22 mouse cellular contexts compared by ENCODE assay signal in the genomic region with DNA sequence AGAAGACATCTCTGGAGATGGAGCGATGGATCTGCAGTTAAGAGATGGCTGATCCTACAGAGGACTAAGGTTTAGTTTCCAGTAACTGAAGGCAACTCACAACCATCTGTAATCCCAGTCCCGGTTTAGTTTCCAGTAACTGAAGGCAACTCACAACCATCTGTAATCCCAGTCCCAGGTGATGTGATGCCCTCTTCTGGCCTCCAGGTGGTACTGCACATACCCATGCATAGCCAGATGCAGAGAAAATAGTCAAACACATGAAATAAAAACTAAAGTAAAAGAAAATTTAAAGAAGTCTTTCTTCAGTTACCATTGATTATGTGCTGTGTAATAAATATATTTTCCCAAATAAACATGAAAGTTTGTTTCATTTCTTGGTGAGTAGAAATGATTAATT. TPM values are rescaled to one million over a fixed set of nuclear protein-coding genes. Genes with fewer than 3 reads are reported as not detected.
DNase-seq lines count a peak whose midpoint lies in the region; ATAC-seq and TF ChIP-seq lines count a peak whose summit lies in the region.
"Had no signal": no experiment of that assay in that cellular context is flagged by ENCODE, and none has a peak within 500 bp of the region (broad histone marks: within the 10 kb centered on the region; RNA-seq: fewer than 3 reads in every experiment).

No protein-coding gene starts in this region.

- H3K27ac ChIP-seq in intestine, postnatal 0 days (ENCODE audit: low read depth, low read length) = no peak overlapping the region
- H3K27ac ChIP-seq in intestine, embryonic 15.5 days = no peak overlapping the region
- no peak overlapping the region for H3K27ac ChIP-seq in testis, adult 2 months (ENCODE audit: control insufficient read depth, insufficient read depth, low read depth, low read length)
- H3K27ac ChIP-seq: embryonic facial prominence, embryonic 13.5 days; hindbrain, embryonic 12.5 days; liver, embryonic 15.5 days; macrophage; stomach, embryonic 15.5 days had no signal

- H3K4me2 ChIP-seq in intestine, postnatal 0 days (replicated peaks; ENCODE audit: low read depth) = no peak overlapping the region
- no peak overlapping the region for H3K4me2 ChIP-seq in intestine, embryonic 15.5 days (replicated peaks)
- H3K4me2 ChIP-seq: embryonic facial prominence, embryonic 13.5 days; hindbrain, embryonic 12.5 days; liver, embryonic 15.5 days; stomach, embryonic 15.5 days had no signal

- no peak overlapping the region for H3K4me3 ChIP-seq in intestine, postnatal 0 days (ENCODE audit: low read depth, low read length)
- no peak overlapping the region for H3K4me3 ChIP-seq in intestine, embryonic 15.5 days (replicated peaks)
- no peak overlapping the region for H3K4me3 ChIP-seq in testis, adult 2 months (ENCODE audit: control insufficient read depth, low read depth, low read length)
- no peak overlapping the region for H3K4me3 ChIP-seq in G1E (ENCODE audit: low read depth, low read length)
- H3K4me3 ChIP-seq: embryonic facial prominence, embryonic 13.5 days; hindbrain, embryonic 12.5 days; liver, embryonic 15.5 days; stomach, embryonic 15.5 days had no signal

- WGBS in intestine, postnatal 0 days = 62% methylated on average over 2 of the region's 2 CpGs
- 65% methylated on average over 2 of the region's 2 CpGs for WGBS in intestine, embryonic 15.5 days

- no peaks in the 10 kb centered on the region for H3K36me3 ChIP-seq in intestine, postnatal 0 days (ENCODE audit: control insufficient read depth, insufficient read depth)
- no peaks in the 10 kb centered on the region for H3K36me3 ChIP-seq in intestine, embryonic 15.5 days
- H3K36me3 ChIP-seq in testis, adult 2 months (ENCODE audit: control insufficient read depth, insufficient read depth, low read length) = no peaks in the 10 kb centered on the region
- H3K36me3 ChIP-seq in G1E (replicated peaks) = no peaks in the 10 kb centered on the region
- H3K36me3 ChIP-seq: embryonic facial prominence, embryonic 13.5 days; hindbrain, embryonic 12.5 days; liver, embryonic 15.5 days; stomach, embryonic 15.5 days had no signal

- DNase-seq in testis, postnatal 10 days (ENCODE audit: low spot score) = no peak
- DNase-seq in G1E (ENCODE audit: low spot score) = no peak
- DNase-seq in heart, adult 9 months (ENCODE audit: low spot score in 2 of 2) = no peak
- no peak for DNase-seq in layer of hippocampus, postnatal 14 days (ENCODE audit: low spot score in 2 of 2)
- DNase-seq: adrenal gland, postnatal 25 days; cerebellum, postnatal 25 days; kidney, adult 2 months; midbrain, embryonic 14.5 days; spleen, adult 18-20 months; thymus, postnatal 36 days had no signal

- H3K27me3 ChIP-seq in intestine, postnatal 0 days (replicated peaks; ENCODE audit: control insufficient read depth, insufficient read depth, low read length) = no peaks in the 10 kb centered on the region
- no peaks in the 10 kb centered on the region for H3K27me3 ChIP-seq in intestine, embryonic 15.5 days (replicated peaks)
- no peaks in the 10 kb centered on the region for H3K27me3 ChIP-seq in testis, adult 2 months (ENCODE audit: control insufficient read depth, insufficient read depth, low read length)
- H3K27me3 ChIP-seq in G1E (ENCODE audit: insufficient read depth, low read length) = no peaks in the 10 kb centered on the region
- H3K27me3 ChIP-seq: embryonic facial prominence, embryonic 13.5 days; hindbrain, embryonic 12.5 days; liver, embryonic 15.5 days; stomach, embryonic 15.5 days had no signal

- peak; percentile 24; the same call in 1 of the 2 replicates for TF ChIP-seq CTCF in intestine, postnatal 0 days (IDR thresholded peaks at IDR 0.05; ENCODE audit: low read depth)
- peak; percentile 41; the same call in 1 of the 2 replicates for TF ChIP-seq CTCF in testis, adult 2 months (IDR thresholded peaks at IDR 0.05; ENCODE audit: control insufficient read depth, insufficient read depth, insufficient replicate concordance, low read depth, low read length)
- peak; percentile 47; the same call in 1 of the 2 replicates for TF ChIP-seq CTCF in G1E (IDR thresholded peaks at IDR 0.05; ENCODE audit: low read depth, low read length)

- H3K4me1 ChIP-seq in intestine, postnatal 0 days (replicated peaks; ENCODE audit: control insufficient read depth, insufficient read depth, low read length) = no peaks in the 10 kb centered on the region
- H3K4me1 ChIP-seq in intestine, embryonic 15.5 days (replicated peaks) = no peaks in the 10 kb centered on the region
- H3K4me1 ChIP-seq in testis, adult 2 months (ENCODE audit: control insufficient read depth, insufficient read depth, low read length) = no peaks in the 10 kb centered on the region
- H3K4me1 ChIP-seq in G1E (ENCODE audit: insufficient read depth, low read depth, low read length) = no peaks in the 10 kb centered on the region
- H3K4me1 ChIP-seq: embryonic facial prominence, embryonic 13.5 days; hindbrain, embryonic 12.5 days; liver, embryonic 15.5 days; stomach, embryonic 15.5 days had no signal

- ATAC-seq in intestine, postnatal 0 days = no peak
- ATAC-seq in intestine, embryonic 15.5 days = no peak
- ATAC-seq in G1E (ENCODE audit: extremely low read depth, insufficient number of reproducible peaks, low FRiP score, poor library complexity, severe bottlenecking) = no peak
- ATAC-seq in megakaryocyte progenitor cell, adult 5-6 weeks (replicated peaks; ENCODE audit: poor library complexity) = 0 out of 2 replicates have a peak, but pooled peaks have one; percentile 39

- no peak overlapping the region for H3K9ac ChIP-seq in intestine, postnatal 0 days (ENCODE audit: low read depth, low read length)
- H3K9ac ChIP-seq in intestine, embryonic 15.5 days = no peak overlapping the region
- H3K9ac ChIP-seq: embryonic facial prominence, embryonic 13.5 days; hindbrain, embryonic 12.5 days; liver, embryonic 15.5 days; stomach, embryonic 15.5 days had no signal

- no peak for TF ChIP-seq POLR2A in testis, adult 2 months (IDR thresholded peaks at IDR 0.05; ENCODE audit: control insufficient read depth, low read depth, low read length)

- H3K9me3 ChIP-seq in intestine, postnatal 0 days (ENCODE audit: control insufficient read depth) = no peaks in the 10 kb centered on the region
- no peaks in the 10 kb centered on the region for H3K9me3 ChIP-seq in intestine, embryonic 15.5 days
- H3K9me3 ChIP-seq in G1E (replicated peaks) = no peaks in the 10 kb centered on the region
- H3K9me3 ChIP-seq: embryonic facial prominence, embryonic 13.5 days; hindbrain, embryonic 12.5 days; liver, embryonic 15.5 days; stomach, embryonic 15.5 days had no signal

RNA-seq across cellular contexts. Expression of a gene that starts 6.4 kb away (rescaled TPM):
- not detected in 2 replicates for polyA plus RNA-seq in intestine, postnatal 0 days (2015; fragmentation: Nextera tagmentation; extraction: Ambion mirVana)
- polyA plus RNA-seq in intestine, embryonic 15.5 days (2015; fragmentation: Nextera tagmentation; extraction: Ambion mirVana) = not detected in 2 replicates
- polyA plus RNA-seq in testis, adult 2 months (2012; rRNA removed) = not detected in 2 replicates
- total RNA-seq in G1E (2014; fragmentation: Nextera tagmentation) (not detected in 2 replicates), G1E (2017) (0.46 TPM in 1 of 2 replicates, not detected in the other)
- polyA plus RNA-seq in G1E (2012) = not detected in 2 replicates
- not detected in 2 replicates for total RNA-seq in megakaryocyte progenitor cell, adult 5-6 weeks (2015)
- not detected in 2 replicates for total RNA-seq in megakaryocyte progenitor cell, adult 5-6 weeks (2017)
- total RNA-seq in layer of hippocampus, postnatal 14 days (2021) = not detected
- total RNA-seq: adrenal gland, postnatal 25 days; left cerebral cortex, postnatal 36 days had no signal
- polyA plus RNA-seq: embryonic facial prominence, embryonic 13.5 days; gonadal fat pad, adult 2 months; heart, embryonic 14.5 days; hindbrain, embryonic 12.5 days; kidney, adult 2 months; liver, embryonic 15.5 days; macrophage; midbrain, embryonic 14.5 days; stomach, embryonic 15.5 days had no signal

RNA-seq across cellular contexts. Expression of a gene that starts 14.8 kb away (rescaled TPM):
- polyA plus RNA-seq in intestine, postnatal 0 days (2015; fragmentation: Nextera tagmentation; extraction: Ambion mirVana) = not detected in 2 replicates
- not detected in 2 replicates for polyA plus RNA-seq in intestine, embryonic 15.5 days (2015; fragmentation: Nextera tagmentation; extraction: Ambion mirVana)
- polyA plus RNA-seq in testis, adult 2 months (2012; rRNA removed) = 0.14 and 0.19 TPM in 2 replicates
- total RNA-seq in G1E (2014; fragmentation: Nextera tagmentation) (not detected in 2 replicates), G1E (2017) (0.06 TPM in 1 of 2 replicates, not detected in the other)
- polyA plus RNA-seq in G1E (2012) = not detected in 2 replicates
- not detected in 2 replicates for total RNA-seq in megakaryocyte progenitor cell, adult 5-6 weeks (2015)
- total RNA-seq in megakaryocyte progenitor cell, adult 5-6 weeks (2017) = not detected in 2 replicates
- total RNA-seq in layer of hippocampus, postnatal 14 days (2021) = not detected
- total RNA-seq: adrenal gland, postnatal 25 days; left cerebral cortex, postnatal 36 days had no signal
- polyA plus RNA-seq: embryonic facial prominence, embryonic 13.5 days; gonadal fat pad, adult 2 months; heart, embryonic 14.5 days; hindbrain, embryonic 12.5 days; kidney, adult 2 months; liver, embryonic 15.5 days; macrophage; midbrain, embryonic 14.5 days; stomach, embryonic 15.5 days had no signal

RNA-seq across cellular contexts. Expression of a gene that starts 17.5 kb away (rescaled TPM):
- not detected in 2 replicates for polyA plus RNA-seq in intestine, postnatal 0 days (2015; fragmentation: Nextera tagmentation; extraction: Ambion mirVana)
- not detected in 2 replicates for polyA plus RNA-seq in intestine, embryonic 15.5 days (2015; fragmentation: Nextera tagmentation; extraction: Ambion mirVana)
- polyA plus RNA-seq in testis, adult 2 months (2012; rRNA removed) = not detected in 2 replicates
- total RNA-seq in G1E (2014; fragmentation: Nextera tagmentation) = not detected in 2 replicates
- total RNA-seq in G1E (2017) = not detected in 2 replicates
- polyA plus RNA-seq in G1E (2012) = not detected in 2 replicates
- not detected in 2 replicates for total RNA-seq in megakaryocyte progenitor cell, adult 5-6 weeks (2015)
- total RNA-seq in megakaryocyte progenitor cell, adult 5-6 weeks (2017) = not detected in 2 replicates
- not detected for total RNA-seq in layer of hippocampus, postnatal 14 days (2021)
- total RNA-seq: adrenal gland, postnatal 25 days; left cerebral cortex, postnatal 36 days had no signal
- polyA plus RNA-seq: embryonic facial prominence, embryonic 13.5 days; gonadal fat pad, adult 2 months; heart, embryonic 14.5 days; hindbrain, embryonic 12.5 days; kidney, adult 2 months; liver, embryonic 15.5 days; macrophage; midbrain, embryonic 14.5 days; stomach, embryonic 15.5 days had no signal

RNA-seq across cellular contexts. Expression of a gene that starts 35.1 kb away (rescaled TPM):
- polyA plus RNA-seq in intestine, postnatal 0 days (2015; fragmentation: Nextera tagmentation; extraction: Ambion mirVana) = not detected in 2 replicates
- polyA plus RNA-seq in intestine, embryonic 15.5 days (2015; fragmentation: Nextera tagmentation; extraction: Ambion mirVana) = not detected in 2 replicates
- not detected in 2 replicates for polyA plus RNA-seq in testis, adult 2 months (2012; rRNA removed)
- total RNA-seq in G1E (2014; fragmentation: Nextera tagmentation) (not detected in 2 replicates), G1E (2017) (0.27 and 0.29 TPM in 2 replicates)
- polyA plus RNA-seq in G1E (2012) = not detected in 2 replicates
- total RNA-seq in megakaryocyte progenitor cell, adult 5-6 weeks (2015) = not detected in 2 replicates
- total RNA-seq in megakaryocyte progenitor cell, adult 5-6 weeks (2017) = not detected in 2 replicates
- total RNA-seq in layer of hippocampus, postnatal 14 days (2021) = not detected
- total RNA-seq: adrenal gland, postnatal 25 days; left cerebral cortex, postnatal 36 days had no signal
- polyA plus RNA-seq: embryonic facial prominence, embryonic 13.5 days; gonadal fat pad, adult 2 months; heart, embryonic 14.5 days; hindbrain, embryonic 12.5 days; kidney, adult 2 months; liver, embryonic 15.5 days; macrophage; midbrain, embryonic 14.5 days; stomach, embryonic 15.5 days had no signal

RNA-seq across cellular contexts. Expression of a gene that starts 37.7 kb away (rescaled TPM):
- polyA plus RNA-seq in intestine, postnatal 0 days (2015; fragmentation: Nextera tagmentation; extraction: Ambion mirVana) = not detected in 2 replicates
- polyA plus RNA-seq in intestine, embryonic 15.5 days (2015; fragmentation: Nextera tagmentation; extraction: Ambion mirVana) = not detected in 2 replicates
- not detected in 2 replicates for polyA plus RNA-seq in testis, adult 2 months (2012; rRNA removed)
- total RNA-seq in G1E (2014; fragmentation: Nextera tagmentation) (not detected in 2 replicates), G1E (2017) (0.05 TPM in 1 of 2 replicates, not detected in the other)
- not detected in 2 replicates for polyA plus RNA-seq in G1E (2012)
- not detected in 2 replicates for total RNA-seq in megakaryocyte progenitor cell, adult 5-6 weeks (2015)
- total RNA-seq in megakaryocyte progenitor cell, adult 5-6 weeks (2017) = not detected in 2 replicates
- total RNA-seq in layer of hippocampus, postnatal 14 days (2021) = not detected
- total RNA-seq: adrenal gland, postnatal 25 days; left cerebral cortex, postnatal 36 days had no signal
- polyA plus RNA-seq: embryonic facial prominence, embryonic 13.5 days; gonadal fat pad, adult 2 months; heart, embryonic 14.5 days; hindbrain, embryonic 12.5 days; kidney, adult 2 months; liver, embryonic 15.5 days; macrophage; midbrain, embryonic 14.5 days; stomach, embryonic 15.5 days had no signal
